In genomic region chr3:97887785-97888167, GRCm38 (mm10) we compare ENCODE assay signal across 9 mouse cellular contexts. TPM values are rescaled to one million over a fixed set of nuclear protein-coding genes. Genes with fewer than 3 reads are reported as not detected.
A peak's percentile ranks its signal among the peaks of the same experiment; 100 is the strongest.
DNase-seq lines count a peak whose midpoint lies in the region; ATAC-seq and TF ChIP-seq lines count a peak whose summit lies in the region.
"Had no signal": no experiment of that assay in that cellular context is flagged by ENCODE, and none has a peak within 500 bp of the region (broad histone marks: within the 10 kb centered on the region; RNA-seq: fewer than 3 reads in every experiment).

No protein-coding gene starts in this region.

- no peak overlapping the region for H3K9ac ChIP-seq in heart, embryonic 13.5 days
- peak overlapping the region; percentile 67 for H3K9ac ChIP-seq in forebrain, embryonic 16.5 days (replicated peaks; ENCODE audit: low read depth, low read length)
- peak overlapping the region; percentile 71 for H3K9ac ChIP-seq in midbrain, embryonic 12.5 days (replicated peaks)
- no peak overlapping the region for H3K9ac ChIP-seq in liver, embryonic 11.5 days (ENCODE audit: low read depth, low read length)

- H3K4me1 ChIP-seq in heart, embryonic 13.5 days = peaks cover 8% of the 10 kb centered on the region
- peaks cover 3% of the 10 kb centered on the region for H3K4me1 ChIP-seq in forebrain, embryonic 16.5 days (replicated peaks; ENCODE audit: control insufficient read depth, insufficient read depth, low read length)
- H3K4me1 ChIP-seq in midbrain, embryonic 12.5 days = peaks cover 5% of the 10 kb centered on the region; the same call in 1 of the 2 replicates
- peaks cover 4% of the 10 kb centered on the region; the same call in 1 of the 2 replicates for H3K4me1 ChIP-seq in liver, embryonic 11.5 days (replicated peaks; ENCODE audit: control insufficient read depth, insufficient read depth, low read length)

- TF ChIP-seq POLR2A in brain, embryonic 14.5 days (IDR thresholded peaks at IDR 0.05; ENCODE audit: borderline replicate concordance, extremely low read depth, insufficient read depth, insufficient read length, poor library complexity, severe bottlenecking) = no peak

- peak overlapping the region; percentile 94 for H3K4me2 ChIP-seq in heart, embryonic 13.5 days
- H3K4me2 ChIP-seq in forebrain, embryonic 16.5 days (ENCODE audit: low read length) = peak overlapping the region; percentile 68
- peak overlapping the region; percentile 93 for H3K4me2 ChIP-seq in midbrain, embryonic 12.5 days (replicated peaks)
- H3K4me2 ChIP-seq in liver, embryonic 11.5 days = no peak overlapping the region; the same call in 1 of the 2 replicates

- 73% methylated on average over 5 of the region's 5 CpGs for WGBS in heart, embryonic 13.5 days
- 46% methylated on average over 5 of the region's 5 CpGs for WGBS in forebrain, embryonic 16.5 days
- 49% methylated on average over 5 of the region's 5 CpGs for WGBS in midbrain, embryonic 12.5 days
- 58% methylated on average over 5 of the region's 5 CpGs for WGBS in liver, embryonic 11.5 days

- H3K27me3 ChIP-seq in heart, embryonic 13.5 days (replicated peaks) = peaks cover 63% of the 10 kb centered on the region
- H3K27me3 ChIP-seq in forebrain, embryonic 16.5 days (replicated peaks; ENCODE audit: control insufficient read depth, insufficient read depth, low read length) = peaks cover 4% of the 10 kb centered on the region
- peaks cover 25% of the 10 kb centered on the region for H3K27me3 ChIP-seq in midbrain, embryonic 12.5 days
- H3K27me3 ChIP-seq in liver, embryonic 11.5 days (replicated peaks; ENCODE audit: control insufficient read depth, insufficient read depth, low read length) = peaks cover 24% of the 10 kb centered on the region

- no peaks in the 10 kb centered on the region for H3K9me3 ChIP-seq in heart, embryonic 13.5 days
- H3K9me3 ChIP-seq in forebrain, embryonic 16.5 days (ENCODE audit: control insufficient read depth, low read length) = no peaks in the 10 kb centered on the region
- no peaks in the 10 kb centered on the region for H3K9me3 ChIP-seq in midbrain, embryonic 12.5 days
- no peaks in the 10 kb centered on the region for H3K9me3 ChIP-seq in liver, embryonic 11.5 days (ENCODE audit: control insufficient read depth, low read length)

- ATAC-seq in heart, embryonic 13.5 days (ENCODE audit: extremely low read depth, insufficient number of reproducible peaks, low FRiP score, low TSS enrichment) = no peak
- peak; percentile 27 for ATAC-seq in forebrain, embryonic 16.5 days
- ATAC-seq in midbrain, embryonic 12.5 days (ENCODE audit: low FRiP score, low read depth) = no peak
- ATAC-seq in liver, embryonic 11.5 days (replicated peaks; ENCODE audit: low FRiP score) = no peak
- no peak for ATAC-seq in erythroblast, adult 5-6 weeks (replicated peaks; ENCODE audit: low FRiP score, poor library complexity, severe bottlenecking)

- no peak overlapping the region for H3K27ac ChIP-seq in heart, embryonic 13.5 days (replicated peaks)
- H3K27ac ChIP-seq in forebrain, embryonic 16.5 days (ENCODE audit: low read length) = 0 out of 2 replicates have a peak overlapping the region, but pooled peaks have one; percentile 34
- no peak overlapping the region for H3K27ac ChIP-seq in midbrain, embryonic 12.5 days (replicated peaks)
- H3K27ac ChIP-seq in liver, embryonic 11.5 days (ENCODE audit: low read depth, low read length) = no peak overlapping the region
- H3K27ac ChIP-seq: kidney, postnatal 0 days had no signal

- DNase-seq in heart, postnatal 4 days = no peak
- DNase-seq in brain, embryonic 14.5 days (ENCODE audit: low read depth) = peak; percentile 20
- DNase-seq in liver, embryonic 11.5 days (ENCODE audit: low spot score) = no peak
- no peak for DNase-seq in adrenal gland, adult 18-20 months (ENCODE audit: low spot score in 2 of 2)

- no peak for TF ChIP-seq CTCF in brain, embryonic 14.5 days (IDR thresholded peaks at IDR 0.05; ENCODE audit: borderline replicate concordance, extremely low read depth, insufficient read depth, insufficient read length)

- H3K36me3 ChIP-seq in heart, embryonic 13.5 days = no peaks in the 10 kb centered on the region
- no peaks in the 10 kb centered on the region for H3K36me3 ChIP-seq in forebrain, embryonic 16.5 days (ENCODE audit: control insufficient read depth, insufficient read depth)
- H3K36me3 ChIP-seq in midbrain, embryonic 12.5 days = no peaks in the 10 kb centered on the region
- H3K36me3 ChIP-seq in liver, embryonic 11.5 days (ENCODE audit: control insufficient read depth, insufficient read depth, low read length) = no peaks in the 10 kb centered on the region

- H3K4me3 ChIP-seq in heart, embryonic 13.5 days = peak overlapping the region; percentile 57
- peak overlapping the region; percentile 57 for H3K4me3 ChIP-seq in forebrain, embryonic 16.5 days (replicated peaks; ENCODE audit: low read length)
- peak overlapping the region; percentile 55 for H3K4me3 ChIP-seq in midbrain, embryonic 12.5 days
- H3K4me3 ChIP-seq in liver, embryonic 11.5 days (ENCODE audit: low read depth, low read length) = no peak overlapping the region

RNA-seq across cellular contexts. Expression of gene Pde4dip, which starts 0.7 kb away (rescaled TPM):
- polyA plus RNA-seq in heart, embryonic 13.5 days (2015; fragmentation: Nextera tagmentation; extraction: Ambion mirVana) = 68.2 and 74.9 TPM in 2 replicates
- total RNA-seq in heart, postnatal 4 days (2021) = 100 to 1,000 TPM; 632 to 678 TPM
- 44.3 and 69.0 TPM in 2 replicates for polyA plus RNA-seq in brain, embryonic 14.5 days (2012; rRNA removed)
- polyA plus RNA-seq in forebrain, embryonic 16.5 days (2015; fragmentation: Nextera tagmentation; extraction: Ambion mirVana) = 82.1 and 83.9 TPM in 2 replicates
- 38.1 and 39.9 TPM in 2 replicates for polyA plus RNA-seq in midbrain, embryonic 12.5 days (2016; fragmentation: Nextera tagmentation; extraction: Ambion mirVana)
- polyA plus RNA-seq in liver, embryonic 11.5 days (2014; fragmentation: Nextera tagmentation; extraction: Ambion mirVana) = 16.8 and 16.9 TPM in 2 replicates
- total RNA-seq in adrenal gland, adult 18-20 months (2021) = 10 to 100 TPM; 24.8 to 32.6 TPM
- total RNA-seq in erythroblast, adult 5-6 weeks (2015; ENCODE audit: low replicate concordance) = 1.0 and 2.9 TPM in 2 replicates
- total RNA-seq in erythroblast, adult 5-6 weeks (2017; ENCODE audit: low replicate concordance) = 1.4 and 4.6 TPM in 2 replicates

RNA-seq across cellular contexts. Expression of gene Sec22b, which starts 13.2 kb away (rescaled TPM):
- 115 and 128 TPM in 2 replicates for polyA plus RNA-seq in heart, embryonic 13.5 days (2015; fragmentation: Nextera tagmentation; extraction: Ambion mirVana)
- 10 to 100 TPM; 62.4 to 63.3 TPM for total RNA-seq in heart, postnatal 4 days (2021)
- polyA plus RNA-seq in brain, embryonic 14.5 days (2012; rRNA removed) = 51.2 and 53.4 TPM in 2 replicates
- polyA plus RNA-seq in forebrain, embryonic 16.5 days (2015; fragmentation: Nextera tagmentation; extraction: Ambion mirVana) = 108 and 110 TPM in 2 replicates
- 98.7 and 101 TPM in 2 replicates for polyA plus RNA-seq in midbrain, embryonic 12.5 days (2016; fragmentation: Nextera tagmentation; extraction: Ambion mirVana)
- polyA plus RNA-seq in liver, embryonic 11.5 days (2014; fragmentation: Nextera tagmentation; extraction: Ambion mirVana) = 109 and 113 TPM in 2 replicates
- 100 to 1,000 TPM in 1 of 2 experiments, 10 to 100 TPM in 1; 93.0 to 193 TPM for total RNA-seq in adrenal gland, adult 18-20 months (2021)
- total RNA-seq in erythroblast, adult 5-6 weeks (2015; ENCODE audit: low replicate concordance) = 25.1 and 26.5 TPM in 2 replicates
- total RNA-seq in erythroblast, adult 5-6 weeks (2017; ENCODE audit: low replicate concordance) = 13.8 and 15.6 TPM in 2 replicates

Comparison
In these comparisons a context has a peak if more than half of its experiments do, and no peak if none do; other contexts are left out.
1. H3K9ac ChIP-seq: peak in forebrain, embryonic 16.5 days (single experiment) and midbrain, embryonic 12.5 days (single experiment); none in heart, embryonic 13.5 days (single experiment) and liver, embryonic 11.5 days (single experiment).